Mouse (Mus musculus): Measurements from ENCODE around the gene Gcnt3.

Gene Gcnt3

GRCm38 (mm10) chr9:70037988-70038387, at the start of gene Gcnt3:
Gene Gcnt3, minus strand, starts transcription at chr9:70038088.
- CTCF ChIA-PET, result no interaction called here

- CTCF ChIA-PET, result no interaction called here
These were observed 49.5 kb upstream of the Gcnt3 start for GRCm38 (mm10) chr9:70087379-70087778.

- CTCF ChIA-PET, result interaction anchor here (0.5 kb wide), 1 partner anchor 62 kb away, joined by 3 read pairs; no protein-coding TSS in a partner anchor
These were observed 48.2 kb upstream of the Gcnt3 start for GRCm38 (mm10) chr9:70086091-70086490.

GRCm38 (mm10) chr9:70084107-70084506, 46.2 kb upstream of the Gcnt3 start:
- CTCF ChIA-PET, result no interaction called here

GRCm38 (mm10) chr9:70082357-70083204, 44.7 kb upstream of the Gcnt3 start:
- CTCF ChIA-PET, result interaction anchor here (0.6 to 2.2 kb wide), 2 partner anchors 64 to 1840 kb away, joined by 4 to 8 read pairs; no protein-coding TSS in a partner anchor

GRCm38 (mm10) chr9:70081767-70082166, 43.9 kb upstream of the Gcnt3 start:
- CTCF ChIA-PET, result interaction anchor here (2.2 kb wide), 1 partner anchor 63 kb away, joined by 8 read pairs; no protein-coding TSS in a partner anchor

- CTCF ChIA-PET, result interaction anchor here (0.5 to 2.2 kb wide), 2 partner anchors 19 to 62 kb away, joined by 8 read pairs; no protein-coding TSS in a partner anchor
These were observed 43.1 kb upstream of the Gcnt3 start for GRCm38 (mm10) chr9:70080976-70081375.

- CTCF ChIA-PET, result interaction anchor here (0.5 to 2.2 kb wide), 3 partner anchors 52 to 790 kb away, joined by 3 to 8 read pairs (median 3); no protein-coding TSS in a partner anchor
These were observed 42.3 kb upstream of the Gcnt3 start for GRCm38 (mm10) chr9:70080027-70080800.

GRCm38 (mm10) chr9:70078034-70078433, 40.1 kb upstream of the Gcnt3 start:
- CTCF ChIA-PET, result interaction anchor here (0.6 kb wide), 1 partner anchor 60 kb away, joined by 3 read pairs; no protein-coding TSS in a partner anchor

GRCm38 (mm10) chr9:70077170-70077569, 39.3 kb upstream of the Gcnt3 start:
- CTCF ChIA-PET, result interaction anchor here (0.6 kb wide), 3 partner anchors 20 to 273 kb away, joined by 3 to 4 read pairs (median 3); no protein-coding TSS in a partner anchor

- CTCF ChIA-PET, result interaction anchor here (0.7 kb wide), 1 partner anchor 79 kb away, joined by 9 read pairs; no protein-coding TSS in a partner anchor
These were observed 34.5 kb upstream of the Gcnt3 start for GRCm38 (mm10) chr9:70072387-70072786.

GRCm38 (mm10) chr9:70069961-70070435, 32.1 kb upstream of the Gcnt3 start:
- CTCF ChIA-PET, result interaction anchor here (0.5 kb wide), 1 partner anchor 1906 kb away, joined by 3 read pairs; no protein-coding TSS in a partner anchor

GRCm38 (mm10) chr9:70067497-70067896, 29.6 kb upstream of the Gcnt3 start:
- CTCF ChIA-PET, result no interaction called here

GRCm38 (mm10) chr9:70062012-70062411, 24.1 kb upstream of the Gcnt3 start:
- CTCF ChIA-PET, result interaction anchor here (0.6 to 0.7 kb wide), 2 partner anchors 19 to 597 kb away, joined by 8 to 30 read pairs; no protein-coding TSS in a partner anchor

GRCm38 (mm10) chr9:70053411-70053810, 15.5 kb upstream of the Gcnt3 start:
- CTCF ChIA-PET, result no interaction called here

- CTCF ChIA-PET, result no interaction called here
These were observed 14.8 kb upstream of the Gcnt3 start for GRCm38 (mm10) chr9:70052730-70053129.

- CTCF ChIA-PET, result no interaction called here
These were observed 12.0 kb upstream of the Gcnt3 start for GRCm38 (mm10) chr9:70049839-70050238.

GRCm38 (mm10) chr9:70049416-70049783, 11.5 kb upstream of the Gcnt3 start:
- CTCF ChIA-PET, result interaction anchor here (0.8 kb wide), 1 partner anchor 45 kb away, joined by 3 read pairs; no protein-coding TSS in a partner anchor

- CTCF ChIA-PET, result interaction anchor here (0.8 kb wide), 1 partner anchor 45 kb away, joined by 3 read pairs; no protein-coding TSS in a partner anchor
These were observed 11.0 kb upstream of the Gcnt3 start for GRCm38 (mm10) chr9:70048751-70049415.

- CTCF ChIA-PET, result no interaction called here
These were observed 10.4 kb upstream of the Gcnt3 start for GRCm38 (mm10) chr9:70048280-70048679.

GRCm38 (mm10) chr9:70047839-70048238, 10.0 kb upstream of the Gcnt3 start:
- CTCF ChIA-PET, result no interaction called here
